Mouse (Mus musculus) mouse embryonic stem cell (cell line): ENCODE measurements around the gene Timm29.
"Not testable (repeated sequence)": the region's sequence is repeated elsewhere in the genome, so short reads cannot be mapped to it uniquely, and the experiment has no call there.

Source experiments
- in situ Hi-C, 2 experiments: fragments of 300-500 bp; cut with MboI; formaldehyde crosslinking; loops; 1 replicate in 1 of 2; 3 replicates in 1 of 2; pipeline ENCODE4 v1.14.3; 2019 to 2020; ENCODE audit warnings: low sequenced_read_pairs in 2 of 2, low pct_unique_long_range_greater_than_20kb in 1 of 2, mixed read lengths in 1 of 2; ENCODE audit not compliant: unreplicated experiment in 1 of 2

The Timm29 gene

GRCm38 (mm10) chr9:21574012-21574801, 18.3 kb upstream of the Timm29 start:
- in situ Hi-C loops, result no loop called here

- in situ Hi-C loops, result no loop called here
Observed at GRCm38 (mm10) chr9:21575253-21575652, 17.3 kb upstream of the Timm29 start.

GRCm38 (mm10) chr9:21576286-21576685, 16.2 kb upstream of the Timm29 start:
- in situ Hi-C loops, result no loop called here

GRCm38 (mm10) chr9:21578226-21578625, 14.3 kb upstream of the Timm29 start:
- in situ Hi-C loops, result no loop called here

- in situ Hi-C loops, result no loop called here
Observed at GRCm38 (mm10) chr9:21585401-21585800, 7.1 kb upstream of the Timm29 start.

- in situ Hi-C loops, result no loop called here
Observed at GRCm38 (mm10) chr9:21587678-21588349, 4.7 kb upstream of the Timm29 start.

- in situ Hi-C loops, result no loop called here
Observed at GRCm38 (mm10) chr9:21588350-21588749, 4.2 kb upstream of the Timm29 start.

- in situ Hi-C loops, result no loop called here
Observed at GRCm38 (mm10) chr9:21589538-21589937, 3.0 kb upstream of the Timm29 start.

GRCm38 (mm10) chr9:21591127-21591830, 1.2 kb upstream of the Timm29 start:
- in situ Hi-C loops, result no loop called here

GRCm38 (mm10) chr9:21591831-21592702, 455 bp upstream of the Timm29 start:
- in situ Hi-C loops, result no loop called here

GRCm38 (mm10) chr9:21593122-21593721, 700 bp downstream of the Timm29 start:
- in situ Hi-C loops, result no loop called here

- in situ Hi-C loops, result not testable (repeated sequence)
Observed at GRCm38 (mm10) chr9:21594350-21594749, 1.8 kb downstream of the Timm29 start.

GRCm38 (mm10) chr9:21594838-21595237, 2.3 kb downstream of the Timm29 start:
- in situ Hi-C loops, result no loop called here

GRCm38 (mm10) chr9:21598198-21598597, 5.7 kb downstream of the Timm29 start:
- in situ Hi-C loops, result no loop called here

GRCm38 (mm10) chr9:21600186-21600585, 7.7 kb downstream of the Timm29 start:
- in situ Hi-C loops, result no loop called here

GRCm38 (mm10) chr9:21601073-21601472, 8.6 kb downstream of the Timm29 start:
- in situ Hi-C loops, result no loop called here

- in situ Hi-C loops, result no loop called here
Observed at GRCm38 (mm10) chr9:21601722-21602399, 9.3 kb downstream of the Timm29 start.

GRCm38 (mm10) chr9:21604119-21604518, 11.6 kb downstream of the Timm29 start:
- in situ Hi-C loops, result no loop called here
